Mouse (Mus musculus) intestine, postnatal 0 days (tissue): Measurements from ENCODE around the gene Pkp3. TPM values are rescaled to one million over a fixed set of nuclear protein-coding genes. Genes with fewer than 3 reads are reported as not detected.

Source experiments
- ATAC-seq: fragments of 200-750 bp; cut with Nextera tagmentation; 2 replicates; pipeline ENCODE4 v1.8.0; 2017; ENCODE audit warnings: mild to moderate bottlenecking, moderate TSS enrichment, moderate library complexity
- H3K27ac ChIP-seq: fragments of 300-500 bp; sonication (generic); 2 replicates; pipeline ENCODE4 v1.5.1; 2014; ENCODE audit warnings: mild to moderate bottlenecking, low read depth, low read length, moderate library complexity
- H3K27me3 ChIP-seq: fragments of 300-500 bp; sonication (generic); replicated peaks from 2 replicates; pipeline ENCODE4 v1.6.1; 2014; ENCODE audit warnings: low read length, mixed read lengths; ENCODE audit not compliant: control insufficient read depth, insufficient read depth
- H3K36me3 ChIP-seq: fragments of 300-500 bp; sonication (generic); 2 replicates; pipeline ENCODE4 v1.6.1; 2014; ENCODE audit warnings: mild to moderate bottlenecking, moderate library complexity; ENCODE audit not compliant: control insufficient read depth, insufficient read depth
- H3K4me1 ChIP-seq: fragments of 300-500 bp; sonication (generic); replicated peaks from 2 replicates; pipeline ENCODE4 v1.6.1; 2014; ENCODE audit warnings: antibody characterized with exemption, low read length, mixed read lengths; ENCODE audit not compliant: control insufficient read depth, insufficient read depth
- H3K4me2 ChIP-seq: fragments of 300-500 bp; sonication (generic); replicated peaks from 2 replicates; pipeline ENCODE4 v1.6.1; 2014; ENCODE audit warnings: low read depth, mild to moderate bottlenecking, moderate library complexity
- H3K4me3 ChIP-seq: fragments of 300-500 bp; sonication (generic); 2 replicates; pipeline ENCODE4 v1.5.1; 2014; ENCODE audit warnings: low read depth, low read length
- H3K9ac ChIP-seq: fragments of 300-500 bp; sonication (generic); 2 replicates; pipeline ENCODE4 v1.6.1; 2014; ENCODE audit warnings: mild to moderate bottlenecking, low read depth, low read length
- H3K9me3 ChIP-seq: fragments of 300-500 bp; sonication (generic); 2 replicates; pipeline ENCODE4 v1.6.1; 2016; ENCODE audit warnings: mixed run types; ENCODE audit not compliant: control insufficient read depth
- CTCF ChIP-seq: sonication (generic); IDR thresholded peaks from 2 replicates; pipeline ENCODE4 v1.5.1; 2016; ENCODE audit warnings: low read depth, mild to moderate bottlenecking, control low read depth, antibody characterized with exemption, moderate library complexity
- WGBS: fragments of 180-500 bp; shearing (Covaris S2); extraction: QIAGEN DNeasy Blood & Tissue Kit; methylation state at CpG from one replicate; pipeline ENCODE4 v1.1.7; 2014; 5-methylcytosine and 5-hydroxymethylcytosine counted together
- polyA plus RNA-seq: library from polyadenylated mRNA; unstranded; fragments of >200 nt; fragmentation: Nextera tagmentation; extraction: Ambion mirVana; gene quantifications from 2 replicates; pipeline ENCODE4 v1.2.1, GENCODE M21; 2015

Gene Pkp3
- polyA plus RNA-seq, 1 experiment from 2014 or later = 35.3 TPM

- no peak for TF ChIP-seq CTCF
- peak within 1 kb of the TSS; percentile 97 for H3K4me2 ChIP-seq
- peak; percentile 63 for ATAC-seq
- H3K9me3 ChIP-seq = no peaks in the 10 kb centered on the region
- peak within 1 kb of the TSS; percentile 55 for H3K9ac ChIP-seq
- H3K4me1 ChIP-seq = peaks cover 6% of the 10 kb centered on the region; the same call in 1 of the 2 replicates
- H3K36me3 ChIP-seq = 0 out of 2 replicates have a peak, but pooled peaks cover 4% of the 10 kb centered on the region
- H3K27me3 ChIP-seq = peaks cover 8% of the 10 kb centered on the region; the same call in 1 of the 2 replicates
- under 1% methylated on average over 71 of the region's 72 CpGs for WGBS
- H3K4me3 ChIP-seq = peak within 1 kb of the TSS; percentile 52
- H3K27ac ChIP-seq = no peak within 1 kb of the TSS; the same call in 1 of the 2 replicates
Measured at GRCm38 (mm10) chr7:141060426-141061242, 17.4 kb upstream of the Pkp3 start, which contains the start of gene B4galnt4. TSS of gene B4galnt4 (plus strand) at chr7:141061104.

GRCm38 (mm10) chr7:141061269-141061692 lies 16.7 kb upstream of the Pkp3 start:
- peaks cover 6% of the 10 kb centered on the region; the same call in 1 of the 2 replicates for H3K4me1 ChIP-seq
- no peaks in the 10 kb centered on the region for H3K9me3 ChIP-seq
- ATAC-seq = no peak; the same call in 1 of the 2 replicates
- no peak for TF ChIP-seq CTCF
- peaks cover 8% of the 10 kb centered on the region; the same call in 1 of the 2 replicates for H3K27me3 ChIP-seq
- 3% methylated on average over 35 of the region's 37 CpGs for WGBS
- peak overlapping the region; percentile 97 for H3K4me2 ChIP-seq
- peak overlapping the region; percentile 55; the same call in 1 of the 2 replicates for H3K9ac ChIP-seq
- H3K27ac ChIP-seq = no peak overlapping the region
- 0 out of 2 replicates have a peak, but pooled peaks cover 4% of the 10 kb centered on the region for H3K36me3 ChIP-seq
- peak overlapping the region; percentile 52 for H3K4me3 ChIP-seq

DNA sequence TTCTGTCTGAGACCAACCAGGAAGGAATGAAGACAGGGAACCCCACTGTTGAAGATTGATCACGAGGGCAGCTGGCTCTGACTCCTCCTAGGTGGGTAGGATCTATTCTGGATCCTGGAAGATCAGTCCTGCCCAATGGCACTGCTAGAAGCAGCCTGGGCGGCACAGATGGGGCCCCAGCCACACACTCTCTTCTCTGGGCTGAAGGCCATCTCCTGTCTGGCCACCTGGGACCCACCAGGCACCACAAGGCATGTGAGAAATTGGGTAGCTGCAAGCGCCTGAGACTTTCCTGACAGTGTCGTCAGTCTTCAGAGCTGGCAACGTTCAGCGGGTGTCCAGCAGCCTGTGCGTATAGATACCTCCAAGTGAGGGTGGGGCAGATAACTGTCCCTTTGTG lies 15.5 kb upstream of the Pkp3 start:
- Histone ChIP-seq H3K4me3 (no peak overlapping the region), H3K9me3 (no peaks in the 10 kb centered on the region), H3K36me3 (0 out of 2 replicates have a peak, but pooled peaks cover 4% of the 10 kb centered on the region), H3K4me1 (peaks cover 6% of the 10 kb centered on the region; the same call in 1 of the 2 replicates), H3K27me3 (peaks cover 8% of the 10 kb centered on the region; the same call in 1 of the 2 replicates), H3K9ac (no peak overlapping the region), H3K27ac (no peak overlapping the region), H3K4me2 (no peak overlapping the region)
- WGBS = 63% methylated on average over 7 of the region's 7 CpGs
- TF ChIP-seq CTCF = no peak
- no peak for ATAC-seq

DNA sequence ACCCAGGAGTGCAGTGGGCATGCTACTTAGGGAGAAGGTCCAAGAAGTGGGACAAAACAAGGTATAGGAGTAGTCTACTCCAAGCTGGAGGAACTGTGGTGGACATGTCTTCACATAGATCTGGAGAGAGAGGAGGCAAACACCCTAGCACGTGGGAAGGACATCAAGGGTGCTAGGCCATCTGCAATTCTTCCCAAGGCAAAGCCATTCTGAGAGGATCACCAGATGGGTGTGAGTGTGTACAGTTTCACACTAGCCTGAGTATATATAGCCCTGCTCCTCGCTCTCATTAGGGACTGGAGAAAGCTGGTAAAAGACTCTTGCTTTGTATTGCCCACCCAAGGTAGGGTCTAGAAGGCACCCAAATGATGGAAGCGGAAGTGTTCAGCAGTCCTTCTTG lies 14.7 kb upstream of the Pkp3 start:
- no peaks in the 10 kb centered on the region for H3K9me3 ChIP-seq
- H3K9ac ChIP-seq = no peak overlapping the region
- peaks cover 6% of the 10 kb centered on the region; the same call in 1 of the 2 replicates for H3K4me1 ChIP-seq
- peaks cover 8% of the 10 kb centered on the region; the same call in 1 of the 2 replicates for H3K27me3 ChIP-seq
- no peak for TF ChIP-seq CTCF
- 0 out of 2 replicates have a peak, but pooled peaks cover 4% of the 10 kb centered on the region for H3K36me3 ChIP-seq
- no peak for ATAC-seq
- no peak overlapping the region for H3K27ac ChIP-seq
- no peak overlapping the region for H3K4me3 ChIP-seq
- WGBS = 84% methylated on average over 3 of the region's 3 CpGs
- no peak overlapping the region for H3K4me2 ChIP-seq

- no peaks in the 10 kb centered on the region for H3K9me3 ChIP-seq
- peak overlapping the region; percentile 1; the same call in 1 of the 2 replicates for H3K4me2 ChIP-seq
- no peak for TF ChIP-seq CTCF
- ATAC-seq = peak; percentile 86
- peaks cover 6% of the 10 kb centered on the region; the same call in 1 of the 2 replicates for H3K4me1 ChIP-seq
- H3K9ac ChIP-seq = no peak overlapping the region
- no peak overlapping the region for H3K4me3 ChIP-seq
- 21% methylated on average over 7 of the region's 7 CpGs for WGBS
- peaks cover 8% of the 10 kb centered on the region; the same call in 1 of the 2 replicates for H3K27me3 ChIP-seq
- H3K36me3 ChIP-seq = 0 out of 2 replicates have a peak, but pooled peaks cover 4% of the 10 kb centered on the region
- peak overlapping the region; percentile 35; the same call in 1 of the 2 replicates for H3K27ac ChIP-seq
Measured at GRCm38 (mm10) chr7:141064175-141064574, 13.8 kb upstream of the Pkp3 start.

- peaks cover 6% of the 10 kb centered on the region; the same call in 1 of the 2 replicates for H3K4me1 ChIP-seq
- no peaks in the 10 kb centered on the region for H3K9me3 ChIP-seq
- H3K27me3 ChIP-seq = peaks cover 8% of the 10 kb centered on the region; the same call in 1 of the 2 replicates
- H3K36me3 ChIP-seq = 0 out of 2 replicates have a peak, but pooled peaks cover 4% of the 10 kb centered on the region
- TF ChIP-seq CTCF = no peak
- no peak for ATAC-seq
- peak overlapping the region; percentile 35; the same call in 1 of the 2 replicates for H3K27ac ChIP-seq
- 0 out of 2 replicates have a peak overlapping the region, but pooled peaks have one; percentile 1 for H3K4me2 ChIP-seq
- H3K9ac ChIP-seq = no peak overlapping the region
- no peak overlapping the region for H3K4me3 ChIP-seq
- WGBS = 43% methylated on average over 7 of the region's 7 CpGs
Measured at GRCm38 (mm10) chr7:141064576-141064975, 13.4 kb upstream of the Pkp3 start.
